Mouse (Mus musculus) midbrain, embryonic 12.5 days (tissue): ENCODE data around the gene Trim72. TPM values are rescaled to one million over a fixed set of nuclear protein-coding genes. Genes with fewer than 3 reads are reported as not detected.
"Not testable (repeated sequence)": the region's sequence is repeated elsewhere in the genome, so short reads cannot be mapped to it uniquely, and the experiment has no call there.

Experiments
- ATAC-seq: fragments of 200-750 bp; cut with Nextera tagmentation; 2 replicates; pipeline ENCODE4 v1.8.0; 2017; ENCODE audit warnings: low read depth, moderate TSS enrichment, moderate library complexity; ENCODE audit not compliant: low FRiP score
- H3K27ac ChIP-seq: fragments of 300-500 bp; sonication (generic); replicated peaks from 2 replicates; pipeline ENCODE4 v1.5.1; 2016; ENCODE audit warnings: mild to moderate bottlenecking
- H3K27me3 ChIP-seq: fragments of 300-500 bp; sonication (generic); 2 replicates; pipeline ENCODE4 v1.6.1; 2016; ENCODE audit warnings: mild to moderate bottlenecking
- H3K36me3 ChIP-seq: fragments of 300-500 bp; sonication (generic); 2 replicates; pipeline ENCODE4 v1.6.1; 2016
- H3K4me1 ChIP-seq: fragments of 300-500 bp; sonication (generic); 2 replicates; pipeline ENCODE4 v1.6.1; 2016
- H3K4me2 ChIP-seq: fragments of 300-500 bp; sonication (generic); replicated peaks from 2 replicates; pipeline ENCODE4 v1.6.1; 2016; ENCODE audit warnings: mild to moderate bottlenecking, moderate library complexity
- H3K4me3 ChIP-seq: fragments of 300-500 bp; sonication (generic); 2 replicates; pipeline ENCODE4 v1.5.1; 2016; ENCODE audit warnings: mild to moderate bottlenecking
- H3K9ac ChIP-seq: fragments of 300-500 bp; sonication (generic); replicated peaks from 2 replicates; pipeline ENCODE4 v1.6.1; 2016; ENCODE audit warnings: mild to moderate bottlenecking, moderate library complexity
- H3K9me3 ChIP-seq: fragments of 300-500 bp; sonication (generic); 2 replicates; pipeline ENCODE4 v1.6.1; 2016; ENCODE audit warnings: mild to moderate bottlenecking
- WGBS: fragments of 180-500 bp; shearing (Covaris S2); methylation state at CpG from one replicate; pipeline ENCODE4 v1.1.7; 2016; 5-methylcytosine and 5-hydroxymethylcytosine counted together
- polyA plus RNA-seq: library from polyadenylated mRNA; unstranded; fragments of >200 nt; fragmentation: Nextera tagmentation; extraction: Ambion mirVana; gene quantifications from 2 replicates; pipeline ENCODE4 v1.2.1, GENCODE M21; 2016

Gene Trim72
- polyA plus RNA-seq, 1 experiment from 2014 or later: not detected

DNA sequence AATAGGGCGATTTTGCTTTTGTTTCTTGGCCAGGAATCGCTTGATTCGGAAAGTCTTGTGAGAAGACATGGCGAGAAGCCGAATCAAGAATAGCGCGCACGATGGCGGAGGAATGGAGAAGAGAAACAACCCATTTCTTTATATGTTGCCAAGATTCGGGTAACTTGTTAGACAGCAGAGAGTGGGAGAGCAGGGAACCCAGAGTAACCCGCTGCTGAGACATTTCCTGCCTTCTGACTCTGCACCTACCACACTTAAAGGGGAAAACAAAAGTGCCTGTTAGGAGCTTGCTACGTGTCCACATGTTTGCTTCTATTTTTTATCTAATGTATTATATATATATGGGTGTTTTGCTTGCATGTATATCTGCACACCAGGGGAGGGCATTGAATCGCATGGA is 9.4 kb downstream of the Trim72 start:
- no peaks in the 10 kb centered on the region; the same call in 1 of the 2 replicates for H3K27me3 ChIP-seq
- H3K9ac ChIP-seq: no peak overlapping the region
- H3K4me1 ChIP-seq: no peaks in the 10 kb centered on the region
- WGBS: 92% methylated on average over 13 of the region's 13 CpGs
- ATAC-seq: no peak
- no peaks in the 10 kb centered on the region for H3K9me3 ChIP-seq
- no peak overlapping the region for H3K4me3 ChIP-seq
- no peak overlapping the region for H3K27ac ChIP-seq
- no peak overlapping the region for H3K4me2 ChIP-seq
- no peaks in the 10 kb centered on the region for H3K36me3 ChIP-seq

DNA sequence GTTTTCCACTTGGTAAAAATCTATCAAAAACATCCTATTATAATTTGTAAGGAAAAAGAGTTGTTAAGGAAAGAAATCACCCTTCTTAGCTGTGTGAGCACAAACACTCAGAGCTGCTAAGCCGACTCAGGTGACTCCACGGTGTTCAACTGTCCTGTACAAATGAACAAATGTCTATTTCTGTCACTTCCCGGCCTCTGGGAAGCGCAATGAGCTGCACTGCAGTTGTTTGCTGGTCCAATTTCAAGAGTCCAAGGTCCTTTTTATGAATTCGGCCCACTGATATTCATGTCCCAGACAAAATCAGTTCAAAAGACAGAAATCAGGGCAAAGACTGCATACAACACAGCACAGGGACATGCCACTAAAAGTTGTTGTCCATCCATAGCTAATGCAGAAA is 12.4 kb downstream of the Trim72 start:
- not testable (repeated sequence) for H3K27ac ChIP-seq, H3K36me3 ChIP-seq, H3K9ac ChIP-seq, H3K4me3 ChIP-seq, H3K4me1 ChIP-seq, H3K4me2 ChIP-seq, H3K27me3 ChIP-seq, ATAC-seq, H3K9me3 ChIP-seq
- WGBS: 89% methylated on average over 5 of the region's 5 CpGs

DNA sequence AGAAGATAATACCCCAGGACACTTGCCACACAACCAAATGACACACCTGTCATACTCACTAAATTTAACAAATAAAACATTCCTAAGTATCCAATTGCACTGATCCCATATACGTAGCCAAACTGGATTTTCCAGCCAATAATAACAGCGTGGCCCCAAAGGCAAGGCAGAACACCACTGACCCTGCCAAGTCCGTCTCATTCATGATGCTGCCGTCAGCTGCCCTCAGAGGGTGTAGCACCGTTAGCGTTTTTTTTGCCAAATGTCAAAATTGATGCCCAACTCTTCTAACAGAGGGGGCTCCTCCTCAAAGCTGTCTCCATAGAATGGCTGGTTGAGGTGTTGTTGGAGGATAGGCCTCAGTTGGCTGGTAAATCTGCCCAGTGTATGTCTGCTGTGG is 12.9 kb downstream of the Trim72 start:
- Histone ChIP-seq H3K27me3 (no peaks in the 10 kb centered on the region), H3K9ac (no peak overlapping the region), H3K9me3 (no peaks in the 10 kb centered on the region), H3K36me3 (no peaks in the 10 kb centered on the region), H3K27ac (no peak overlapping the region), H3K4me3 (no peak overlapping the region), H3K4me1 (no peaks in the 10 kb centered on the region), H3K4me2 (no peak overlapping the region)
- ATAC-seq: no peak
- WGBS: 91% methylated on average over 6 of the region's 6 CpGs

DNA sequence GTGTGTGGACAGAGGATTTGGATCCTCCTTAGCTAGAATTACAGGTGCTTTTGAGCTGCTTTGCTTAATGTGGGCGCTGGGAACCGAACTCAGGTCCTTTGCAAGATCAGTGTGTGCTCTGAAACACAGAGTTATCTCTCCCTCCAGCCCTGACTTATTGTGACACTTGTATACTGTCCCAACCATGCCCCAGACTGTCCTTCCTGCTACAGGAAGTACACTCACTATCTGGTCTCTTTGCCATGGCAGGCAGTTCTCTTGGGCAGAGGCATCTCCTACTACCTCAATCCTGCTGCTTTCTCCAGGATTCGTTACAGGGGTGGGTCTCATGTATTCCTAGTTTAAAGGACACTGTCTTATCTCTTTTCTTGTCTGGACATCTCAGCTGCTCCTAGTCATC is 14.5 kb downstream of the Trim72 start:
- 88% methylated on average over 3 of the region's 3 CpGs for WGBS
- Histone ChIP-seq H3K27ac (no peak overlapping the region), H3K9ac (no peak overlapping the region), H3K4me2 (no peak overlapping the region), H3K4me3 (no peak overlapping the region), H3K36me3 (no peaks in the 10 kb centered on the region), H3K27me3 (no peaks in the 10 kb centered on the region), H3K9me3 (no peaks in the 10 kb centered on the region), H3K4me1 (no peaks in the 10 kb centered on the region)
- ATAC-seq: no peak

DNA sequence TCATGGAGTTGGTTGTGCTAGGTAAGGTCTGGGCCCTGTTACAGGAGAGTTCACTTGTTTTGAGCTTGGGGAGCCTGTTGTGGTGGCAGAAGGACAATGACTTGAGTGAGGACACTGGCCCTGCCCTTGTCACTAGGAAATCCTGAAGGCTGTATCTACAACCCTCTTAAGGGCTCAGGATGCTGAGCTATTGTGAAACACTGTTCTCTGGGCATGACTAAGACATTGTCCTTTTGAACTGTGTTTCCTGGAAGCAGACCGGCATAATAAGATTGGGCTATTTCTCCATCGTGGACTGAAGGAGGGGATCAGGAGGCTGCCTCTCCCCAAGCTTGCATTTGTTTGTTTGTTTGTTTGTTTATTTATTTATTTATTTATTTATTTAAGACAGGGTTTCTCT is 15.4 kb downstream of the Trim72 start:
- no peaks in the 10 kb centered on the region for H3K27me3 ChIP-seq
- 82% methylated on average over 2 of the region's 2 CpGs for WGBS
- no peak overlapping the region for H3K4me2 ChIP-seq
- ATAC-seq: no peak
- H3K27ac ChIP-seq: no peak overlapping the region
- no peaks in the 10 kb centered on the region for H3K9me3 ChIP-seq
- no peak overlapping the region for H3K4me3 ChIP-seq
- H3K9ac ChIP-seq: no peak overlapping the region
- no peaks in the 10 kb centered on the region for H3K4me1 ChIP-seq
- no peaks in the 10 kb centered on the region for H3K36me3 ChIP-seq

DNA sequence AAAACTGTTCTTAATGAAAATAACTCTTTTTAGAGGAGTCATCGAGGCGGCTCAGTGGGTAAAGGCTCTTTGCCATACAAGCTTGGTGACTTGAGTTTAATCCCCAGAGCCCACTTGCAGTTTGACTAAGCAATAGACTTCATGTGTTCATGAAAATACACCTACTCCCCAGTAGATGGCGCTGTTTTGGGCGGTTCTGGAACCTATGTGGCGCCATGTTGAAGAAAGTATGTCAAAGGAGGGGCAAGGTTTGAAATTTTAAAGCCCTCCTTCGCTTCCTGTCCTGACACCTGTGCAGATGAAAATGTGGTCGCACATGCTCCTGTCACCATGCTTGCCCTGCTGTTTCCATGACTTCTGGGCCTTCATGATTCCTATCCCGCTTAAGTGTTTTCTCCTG is 19.2 kb downstream of the Trim72 start:
- Histone ChIP-seq H3K9ac (no peak overlapping the region), H3K4me1 (no peaks in the 10 kb centered on the region)

DNA sequence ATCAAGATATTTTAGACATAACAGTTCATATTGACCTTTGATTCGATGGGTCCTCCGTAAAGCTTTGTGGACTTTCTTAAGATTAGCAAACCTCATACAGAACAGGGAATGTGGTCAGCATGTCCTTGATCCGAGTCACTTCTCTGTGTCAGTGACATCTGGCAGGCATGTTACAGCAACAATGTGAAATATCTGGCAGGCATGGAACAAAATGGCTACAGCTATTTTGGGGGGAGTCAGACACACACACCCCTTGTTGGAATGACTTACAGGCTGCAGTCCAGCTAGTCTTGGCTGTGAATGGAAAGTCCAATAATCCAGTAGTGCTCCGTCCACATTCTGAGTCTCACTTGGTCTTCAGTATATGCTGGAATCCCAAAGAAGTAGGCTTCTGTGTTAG is 19.8 kb downstream of the Trim72 start:
- Histone ChIP-seq H3K27me3 (no peaks in the 10 kb centered on the region), H3K4me2 (no peak overlapping the region), H3K9me3 (no peaks in the 10 kb centered on the region), H3K4me3 (no peak overlapping the region), H3K9ac (no peak overlapping the region), H3K4me1 (no peaks in the 10 kb centered on the region), H3K27ac (no peak overlapping the region), H3K36me3 (no peaks in the 10 kb centered on the region)
- ATAC-seq: no peak
- WGBS: 94% methylated on average over 4 of the region's 4 CpGs

More for the DNA sequence above, 19.2 kb downstream of the Trim72 start:
- Histone ChIP-seq H3K36me3 (no peaks in the 10 kb centered on the region), H3K9me3 (no peaks in the 10 kb centered on the region), H3K27me3 (no peaks in the 10 kb centered on the region), H3K4me3 (no peak overlapping the region), H3K4me2 (no peak overlapping the region), H3K27ac (no peak overlapping the region)
- no peak for ATAC-seq
- WGBS: 64% methylated on average over 8 of the region's 8 CpGs

DNA sequence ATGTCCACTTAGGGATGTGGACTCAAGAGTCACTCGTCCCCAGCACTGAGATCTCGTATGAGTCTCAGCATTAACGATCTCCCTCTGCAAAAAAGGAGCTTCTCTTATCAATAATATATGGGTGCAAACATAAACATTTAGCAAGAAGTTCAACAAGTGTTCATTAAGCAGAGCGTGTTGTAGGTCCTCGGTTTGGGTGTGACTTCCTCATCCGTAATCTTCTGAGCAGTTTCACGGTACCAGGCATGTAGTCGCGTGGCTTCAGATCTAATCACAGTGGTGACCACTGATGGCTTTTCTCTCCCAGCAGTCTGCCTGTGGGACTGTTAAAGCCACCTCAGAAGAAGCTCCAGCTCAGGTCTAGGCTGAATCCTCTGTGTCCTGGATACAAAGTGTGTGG is 20.6 kb downstream of the Trim72 start:
- no peaks in the 10 kb centered on the region for H3K36me3 ChIP-seq
- H3K27me3 ChIP-seq: no peaks in the 10 kb centered on the region
- no peak overlapping the region for H3K27ac ChIP-seq
- ATAC-seq: no peak
- no peak overlapping the region for H3K4me2 ChIP-seq
- 96% methylated on average over 9 of the region's 9 CpGs for WGBS
- H3K4me3 ChIP-seq: no peak overlapping the region
- no peak overlapping the region for H3K9ac ChIP-seq
- no peaks in the 10 kb centered on the region for H3K4me1 ChIP-seq
- H3K9me3 ChIP-seq: no peaks in the 10 kb centered on the region

DNA sequence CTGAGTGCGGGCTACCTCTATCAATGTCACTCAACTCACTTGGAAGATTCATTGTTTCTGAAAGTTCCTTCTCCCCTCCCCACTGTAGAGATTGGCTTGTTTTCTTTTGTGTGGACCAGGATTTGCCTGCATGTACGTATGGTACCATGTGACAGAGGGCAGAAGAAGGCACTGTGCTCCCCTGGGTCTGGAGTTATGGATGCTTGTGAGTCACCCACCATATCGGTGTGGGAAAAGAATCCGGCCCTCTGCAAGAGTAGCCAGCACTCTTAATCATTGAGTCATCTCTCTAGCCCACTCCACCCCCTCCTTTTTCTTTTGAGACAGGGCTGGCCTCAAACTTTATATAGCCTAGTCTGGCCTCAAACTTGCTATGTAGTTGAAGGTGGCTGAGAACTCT is 21.2 kb downstream of the Trim72 start:
- no peaks in the 10 kb centered on the region for H3K9me3 ChIP-seq
- no peak overlapping the region for H3K9ac ChIP-seq
- no peak for ATAC-seq
- no peak overlapping the region for H3K4me2 ChIP-seq
- H3K36me3 ChIP-seq: no peaks in the 10 kb centered on the region
- no peak overlapping the region for H3K4me3 ChIP-seq
- no peaks in the 10 kb centered on the region for H3K4me1 ChIP-seq
- H3K27me3 ChIP-seq: no peaks in the 10 kb centered on the region
- no peak overlapping the region for H3K27ac ChIP-seq
- WGBS: 87% methylated on average over 4 of the region's 4 CpGs

DNA sequence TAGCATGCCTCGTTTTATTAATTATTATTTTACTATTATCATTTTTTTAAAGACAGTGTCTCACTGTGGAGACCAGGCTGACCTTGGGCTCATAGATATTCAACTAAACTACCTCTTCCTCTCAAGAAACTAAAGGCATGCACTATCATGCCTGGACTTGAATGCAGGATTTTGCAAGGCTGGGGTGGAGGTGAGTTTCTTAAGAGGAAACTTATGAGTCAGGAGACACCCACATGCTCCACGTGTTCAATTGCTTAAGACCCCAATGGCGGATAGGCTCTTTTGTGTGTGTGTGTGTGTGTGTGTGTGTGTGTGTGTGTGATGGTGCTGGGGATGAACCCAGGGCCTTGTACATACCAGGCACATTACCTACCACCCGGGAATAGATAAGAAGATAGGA is 21.6 kb downstream of the Trim72 start:
- 80% methylated on average over 4 of the region's 4 CpGs for WGBS
- Histone ChIP-seq H3K9me3 (no peaks in the 10 kb centered on the region), H3K27ac (no peak overlapping the region), H3K4me2 (no peak overlapping the region), H3K36me3 (no peaks in the 10 kb centered on the region), H3K4me1 (no peaks in the 10 kb centered on the region), H3K4me3 (no peak overlapping the region), H3K27me3 (no peaks in the 10 kb centered on the region), H3K9ac (no peak overlapping the region)
- ATAC-seq: no peak

DNA sequence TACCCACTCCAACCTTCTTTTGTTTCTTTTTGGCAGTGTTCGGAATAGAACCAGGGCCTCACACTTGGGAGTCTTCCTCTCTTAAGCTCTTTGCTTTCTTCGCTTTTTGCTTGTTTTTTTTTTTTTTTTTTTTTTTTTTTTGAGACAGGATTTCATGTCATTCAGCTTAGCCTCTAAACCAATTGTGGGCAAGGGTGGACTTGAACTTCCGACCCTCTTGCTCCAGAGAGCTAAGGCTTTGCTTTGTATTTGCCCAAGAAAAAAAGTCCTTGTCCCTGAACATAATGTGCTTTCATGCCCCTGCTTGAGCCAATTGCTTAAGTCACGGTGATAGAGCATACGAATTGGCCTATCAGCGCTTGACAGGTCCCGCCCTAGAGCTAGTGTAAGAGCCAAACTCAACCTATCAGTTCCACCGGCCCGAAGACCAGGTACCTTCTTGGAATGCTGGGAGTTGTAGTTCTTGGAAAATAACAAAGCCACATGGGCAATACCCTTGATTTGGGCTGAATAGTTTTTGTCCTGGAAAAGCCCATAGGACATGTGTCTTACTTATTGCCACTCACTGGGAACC is 27.7 kb downstream of the Trim72 start:
- Histone ChIP-seq H3K9me3 (no peaks in the 10 kb centered on the region), H3K4me1 (no peaks in the 10 kb centered on the region), H3K36me3 (no peaks in the 10 kb centered on the region), H3K9ac (no peak overlapping the region), H3K27me3 (no peaks in the 10 kb centered on the region), H3K4me2 (no peak overlapping the region), H3K27ac (no peak overlapping the region), H3K4me3 (no peak overlapping the region)
- no peak for ATAC-seq
- WGBS: 37% methylated on average over 9 of the region's 9 CpGs

DNA sequence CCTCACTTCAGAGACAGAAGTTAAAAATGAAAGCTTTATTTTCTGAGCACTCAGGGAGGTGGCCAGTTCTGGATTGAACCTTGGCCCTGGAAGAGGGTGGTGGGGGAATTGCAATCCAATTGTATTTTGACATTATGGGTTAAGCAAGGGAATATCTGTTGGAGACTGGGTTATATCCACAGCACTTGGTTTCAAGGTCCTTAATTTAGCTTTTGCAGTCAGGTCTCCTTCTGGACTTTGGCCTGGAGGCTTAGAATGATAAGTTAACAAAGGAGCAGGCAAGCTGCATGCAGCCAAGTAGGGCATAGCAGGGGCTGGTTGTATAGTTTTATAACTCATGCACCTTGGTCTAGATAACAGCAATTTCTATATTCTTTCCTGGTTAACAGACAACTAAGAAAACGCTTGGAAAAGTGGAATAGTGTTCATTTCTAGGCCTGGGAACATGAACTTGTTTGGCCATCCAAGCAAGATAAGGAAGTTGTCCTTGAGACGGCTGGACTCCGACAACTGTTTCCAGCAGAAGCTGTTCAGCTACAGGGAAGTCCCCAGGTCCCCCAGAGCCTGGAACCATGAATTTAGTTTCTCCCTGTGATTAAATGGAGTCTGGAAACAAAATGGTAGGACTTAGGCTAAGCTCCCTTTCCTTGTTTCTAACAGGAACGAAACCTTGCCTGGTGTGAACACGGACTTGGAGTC is 28.7 kb downstream of the Trim72 start:
- no peak for ATAC-seq
- Histone ChIP-seq H3K27me3 (no peaks in the 10 kb centered on the region), H3K36me3 (no peaks in the 10 kb centered on the region), H3K4me2 (no peak overlapping the region), H3K4me3 (no peak overlapping the region), H3K9ac (no peak overlapping the region), H3K27ac (no peak overlapping the region), H3K4me1 (no peaks in the 10 kb centered on the region), H3K9me3 (no peaks in the 10 kb centered on the region)
- 88% methylated on average over 5 of the region's 5 CpGs for whole genome bisulfite sequencing

DNA sequence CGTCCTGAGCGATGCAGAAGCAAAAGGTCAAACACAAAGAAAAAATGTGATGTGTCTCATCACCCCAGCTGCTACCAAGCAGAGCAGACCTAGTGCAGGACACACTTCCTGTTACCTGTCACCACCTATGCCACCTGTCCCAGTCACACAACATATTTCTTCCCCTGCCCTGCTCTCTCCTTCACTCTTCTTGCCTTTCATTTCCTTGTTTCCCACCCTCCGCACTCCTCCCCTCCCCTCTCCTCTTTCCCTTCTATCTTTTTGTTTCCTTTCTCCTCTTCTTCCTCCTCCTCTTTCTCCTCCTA is 29.2 kb downstream of the Trim72 start:
- no peak for ATAC-seq
- no peaks in the 10 kb centered on the region for H3K36me3 ChIP-seq
- no peak overlapping the region for H3K9ac ChIP-seq
- H3K4me2 ChIP-seq: no peak overlapping the region
- no peaks in the 10 kb centered on the region for H3K27me3 ChIP-seq
- WGBS: 93% methylated on average over 3 of the region's 3 CpGs
- H3K9me3 ChIP-seq: no peaks in the 10 kb centered on the region
- H3K27ac ChIP-seq: no peak overlapping the region
- no peak overlapping the region for H3K4me3 ChIP-seq
- H3K4me1 ChIP-seq: no peaks in the 10 kb centered on the region
